Comparison of ENCODE assay signal across 25 mouse cellular contexts in genomic region chr15:102937036-102937666, GRCm38 (mm10). TPM values are rescaled to one million over a fixed set of nuclear protein-coding genes. Genes with fewer than 3 reads are reported as not detected.
DNase-seq lines count a peak whose midpoint lies in the region; ATAC-seq and TF ChIP-seq lines count a peak whose summit lies in the region.
"Had no signal": no experiment of that assay in that cellular context is flagged by ENCODE, and none has a peak within 500 bp of the region (broad histone marks: within the 10 kb centered on the region; RNA-seq: fewer than 3 reads in every experiment).

No protein-coding gene starts in this region.

- peaks cover 99% of the 10 kb centered on the region for H3K27me3 ChIP-seq in forebrain, embryonic 11.5 days (ENCODE audit: control insufficient read depth, insufficient read depth, low read length)
- H3K27me3 ChIP-seq in forebrain, embryonic 16.5 days (replicated peaks; ENCODE audit: control insufficient read depth, insufficient read depth, low read length) = peaks cover 97% of the 10 kb centered on the region
- H3K27me3 ChIP-seq in testis, adult 2 months (ENCODE audit: control insufficient read depth, insufficient read depth, low read length) = peaks cover 12% of the 10 kb centered on the region
- peaks cover 98% of the 10 kb centered on the region for H3K27me3 ChIP-seq in limb, embryonic 12.5 days
- H3K27me3 ChIP-seq in neural tube, embryonic 14.5 days (ENCODE audit: control insufficient read depth, insufficient read depth, low read length) = peaks cover 60% of the 10 kb centered on the region

- H3K36me3 ChIP-seq in forebrain, embryonic 11.5 days (ENCODE audit: control insufficient read depth, insufficient read depth, low read length) = no peaks in the 10 kb centered on the region
- no peaks in the 10 kb centered on the region for H3K36me3 ChIP-seq in forebrain, embryonic 16.5 days (ENCODE audit: control insufficient read depth, insufficient read depth)
- no peaks in the 10 kb centered on the region for H3K36me3 ChIP-seq in testis, adult 2 months (ENCODE audit: control insufficient read depth, insufficient read depth, low read length)
- no peaks in the 10 kb centered on the region for H3K36me3 ChIP-seq in limb, embryonic 12.5 days
- no peaks in the 10 kb centered on the region for H3K36me3 ChIP-seq in neural tube, embryonic 14.5 days (ENCODE audit: control insufficient read depth, insufficient read depth, low read length)
- H3K36me3 ChIP-seq: forebrain, embryonic 15.5 days; heart, embryonic 10.5 days; midbrain, embryonic 12.5 days; stomach, embryonic 15.5 days had no signal

- H3K27ac ChIP-seq in forebrain, embryonic 11.5 days (ENCODE audit: low read depth, low read length) = no peak overlapping the region
- no peak overlapping the region for H3K27ac ChIP-seq in forebrain, embryonic 16.5 days (ENCODE audit: low read length)
- no peak overlapping the region for H3K27ac ChIP-seq in testis, adult 2 months (ENCODE audit: control insufficient read depth, insufficient read depth, low read depth, low read length)
- no peak overlapping the region for H3K27ac ChIP-seq in limb, embryonic 12.5 days
- peak overlapping the region; percentile 67 for H3K27ac ChIP-seq in neural tube, embryonic 14.5 days (ENCODE audit: low read depth, low read length)
- H3K27ac ChIP-seq: forebrain, embryonic 15.5 days; heart, embryonic 10.5 days; midbrain, embryonic 12.5 days; stomach, embryonic 15.5 days had no signal

- TF ChIP-seq CTCF in testis, adult 2 months (IDR thresholded peaks at IDR 0.05; ENCODE audit: control insufficient read depth, insufficient read depth, insufficient replicate concordance, low read depth, low read length) = no peak

- no peak for TF ChIP-seq POLR2A in testis, adult 2 months (IDR thresholded peaks at IDR 0.05; ENCODE audit: control insufficient read depth, low read depth, low read length)

- no peaks in the 10 kb centered on the region for H3K9me3 ChIP-seq in forebrain, embryonic 11.5 days (ENCODE audit: control insufficient read depth, low read length)
- no peaks in the 10 kb centered on the region for H3K9me3 ChIP-seq in forebrain, embryonic 16.5 days (ENCODE audit: control insufficient read depth, low read length)
- no peaks in the 10 kb centered on the region for H3K9me3 ChIP-seq in limb, embryonic 12.5 days
- H3K9me3 ChIP-seq in neural tube, embryonic 14.5 days (ENCODE audit: control insufficient read depth, low read length) = no peaks in the 10 kb centered on the region
- H3K9me3 ChIP-seq: forebrain, embryonic 15.5 days; heart, embryonic 10.5 days; midbrain, embryonic 12.5 days; stomach, embryonic 15.5 days had no signal

- H3K4me3 ChIP-seq in forebrain, embryonic 11.5 days (ENCODE audit: low read depth, low read length) = no peak overlapping the region
- H3K4me3 ChIP-seq in forebrain, embryonic 16.5 days (replicated peaks; ENCODE audit: low read length) = no peak overlapping the region
- H3K4me3 ChIP-seq in testis, adult 2 months (ENCODE audit: control insufficient read depth, low read depth, low read length) = peak overlapping the region; percentile 21
- H3K4me3 ChIP-seq in limb, embryonic 12.5 days (replicated peaks) = peak overlapping the region; percentile 31
- H3K4me3 ChIP-seq in neural tube, embryonic 14.5 days (ENCODE audit: low read depth, low read length) = peak overlapping the region; percentile 31
- H3K4me3 ChIP-seq: forebrain, embryonic 15.5 days; heart, embryonic 10.5 days; midbrain, embryonic 12.5 days; stomach, embryonic 15.5 days had no signal

- no peak for ATAC-seq in forebrain, embryonic 11.5 days (replicated peaks; ENCODE audit: low FRiP score)
- no peak for ATAC-seq in forebrain, embryonic 16.5 days
- ATAC-seq in limb, embryonic 12.5 days (ENCODE audit: insufficient number of reproducible peaks, insufficient read depth, low FRiP score, low TSS enrichment, low read depth) = no peak
- ATAC-seq in neural tube, embryonic 14.5 days (ENCODE audit: low read depth) = no peak
- ATAC-seq in megakaryocyte progenitor cell, adult 5-6 weeks (replicated peaks; ENCODE audit: poor library complexity) = no peak
- ATAC-seq: forebrain, embryonic 15.5 days; liver, postnatal 0 days had no signal

- under 1% methylated on average over 50 of the region's 50 CpGs for WGBS in forebrain, embryonic 11.5 days
- 1% methylated on average over 50 of the region's 50 CpGs for WGBS in forebrain, embryonic 16.5 days
- 1% methylated on average over 50 of the region's 50 CpGs for WGBS in limb, embryonic 12.5 days
- under 1% methylated on average over 46 of the region's 50 CpGs for WGBS in neural tube, embryonic 14.5 days

- H3K4me1 ChIP-seq in forebrain, embryonic 11.5 days (replicated peaks; ENCODE audit: control insufficient read depth, insufficient read depth, low read length) = no peaks in the 10 kb centered on the region
- no peaks in the 10 kb centered on the region for H3K4me1 ChIP-seq in forebrain, embryonic 16.5 days (replicated peaks; ENCODE audit: control insufficient read depth, insufficient read depth, low read length)
- H3K4me1 ChIP-seq in testis, adult 2 months (ENCODE audit: control insufficient read depth, insufficient read depth, low read length) = peaks cover 6% of the 10 kb centered on the region
- H3K4me1 ChIP-seq in limb, embryonic 12.5 days (replicated peaks) = peaks cover 23% of the 10 kb centered on the region
- 0 out of 2 replicates have a peak, but pooled peaks cover 3% of the 10 kb centered on the region for H3K4me1 ChIP-seq in neural tube, embryonic 14.5 days (ENCODE audit: control insufficient read depth, insufficient read depth, low read length)
- H3K4me1 ChIP-seq: forebrain, embryonic 15.5 days; heart, embryonic 10.5 days had no signal

- no peak overlapping the region for H3K4me2 ChIP-seq in forebrain, embryonic 11.5 days (ENCODE audit: low read depth, low read length, severe bottlenecking)
- H3K4me2 ChIP-seq in forebrain, embryonic 16.5 days (ENCODE audit: low read length) = no peak overlapping the region
- peak overlapping the region; percentile 43 for H3K4me2 ChIP-seq in limb, embryonic 12.5 days
- peak overlapping the region; percentile 26 for H3K4me2 ChIP-seq in neural tube, embryonic 14.5 days (ENCODE audit: low read depth, low read length)
- H3K4me2 ChIP-seq: forebrain, embryonic 15.5 days; midbrain, embryonic 12.5 days; stomach, embryonic 15.5 days had no signal

- no peak overlapping the region for H3K9ac ChIP-seq in forebrain, embryonic 11.5 days (ENCODE audit: low read length)
- no peak overlapping the region for H3K9ac ChIP-seq in forebrain, embryonic 16.5 days (replicated peaks; ENCODE audit: low read depth, low read length)
- H3K9ac ChIP-seq in limb, embryonic 12.5 days (replicated peaks) = 0 out of 2 replicates have a peak overlapping the region, but pooled peaks have one; percentile 31
- H3K9ac ChIP-seq in neural tube, embryonic 14.5 days (replicated peaks; ENCODE audit: low read depth, low read length) = peak overlapping the region; percentile 47
- H3K9ac ChIP-seq: forebrain, embryonic 15.5 days; liver, postnatal 0 days; midbrain, embryonic 12.5 days; stomach, embryonic 15.5 days had no signal

- peak; percentile 57 for DNase-seq in forebrain, embryonic 11.5 days (ENCODE audit: low spot score)
- DNase-seq in testis, postnatal 14 days (ENCODE audit: low spot score) = no peak
- DNase-seq in embryo, embryonic 10 days (ENCODE audit: low spot score) = no peak
- DNase-seq: adrenal gland, postnatal 14 days; cerebellum, adult 8-10 months; gastrocnemius, postnatal 25 days; heart, postnatal 4 days; kidney, adult 18-20 months; kidney, postnatal 4 days; liver, postnatal 0 days; spleen, adult 18-20 months; thymus, postnatal 36 days had no signal

RNA-seq across cellular contexts. Expression of gene Hoxc12, which starts 0.6 kb away (rescaled TPM):
- not detected in 2 replicates for polyA plus RNA-seq in forebrain, embryonic 11.5 days (2014; fragmentation: Nextera tagmentation; extraction: Ambion mirVana)
- polyA plus RNA-seq in forebrain, embryonic 16.5 days (2015; fragmentation: Nextera tagmentation; extraction: Ambion mirVana) = not detected in 2 replicates
- polyA plus RNA-seq in testis, adult 2 months (2012; rRNA removed) = not detected in 2 replicates
- polyA plus RNA-seq in limb, embryonic 12.5 days (2016; fragmentation: Nextera tagmentation; extraction: Ambion mirVana) = 2.0 and 2.8 TPM in 2 replicates
- not detected in 2 replicates for polyA plus RNA-seq in neural tube, embryonic 14.5 days (2014; fragmentation: Nextera tagmentation; extraction: Ambion mirVana)
- total RNA-seq in megakaryocyte progenitor cell, adult 5-6 weeks (2015) = not detected in 2 replicates
- total RNA-seq in megakaryocyte progenitor cell, adult 5-6 weeks (2017) = not detected in 2 replicates
- total RNA-seq: adrenal gland, postnatal 14 days; CH12.LX; gastrocnemius, postnatal 25 days; heart, postnatal 4 days; layer of hippocampus, postnatal 14 days; left cerebral cortex, postnatal 36 days had no signal
- polyA plus RNA-seq: cortical plate, adult 2 months; forebrain, embryonic 15.5 days; heart, embryonic 10.5 days; liver, postnatal 0 days; midbrain, embryonic 12.5 days; stomach, embryonic 15.5 days had no signal

RNA-seq across cellular contexts. Expression of gene Hoxc13, which starts 16.2 kb away (rescaled TPM):
- polyA plus RNA-seq in forebrain, embryonic 11.5 days (2014; fragmentation: Nextera tagmentation; extraction: Ambion mirVana) = 0.11 TPM in 1 of 2 replicates, not detected in the other
- not detected in 2 replicates for polyA plus RNA-seq in forebrain, embryonic 16.5 days (2015; fragmentation: Nextera tagmentation; extraction: Ambion mirVana)
- polyA plus RNA-seq in testis, adult 2 months (2012; rRNA removed) = not detected in 2 replicates
- polyA plus RNA-seq in limb, embryonic 12.5 days (2016; fragmentation: Nextera tagmentation; extraction: Ambion mirVana) = 3.6 and 5.0 TPM in 2 replicates
- polyA plus RNA-seq in neural tube, embryonic 14.5 days (2014; fragmentation: Nextera tagmentation; extraction: Ambion mirVana) = not detected in 2 replicates
- not detected in 2 replicates for total RNA-seq in megakaryocyte progenitor cell, adult 5-6 weeks (2015)
- total RNA-seq in megakaryocyte progenitor cell, adult 5-6 weeks (2017) = not detected in 2 replicates
- total RNA-seq: adrenal gland, postnatal 14 days; CH12.LX; gastrocnemius, postnatal 25 days; heart, postnatal 4 days; layer of hippocampus, postnatal 14 days; left cerebral cortex, postnatal 36 days had no signal
- polyA plus RNA-seq: cortical plate, adult 2 months; forebrain, embryonic 15.5 days; heart, embryonic 10.5 days; liver, postnatal 0 days; stomach, embryonic 15.5 days had no signal

RNA-seq across cellular contexts. Expression of gene Hoxc11, which starts 17.1 kb away (rescaled TPM):
- polyA plus RNA-seq in forebrain, embryonic 11.5 days (2014; fragmentation: Nextera tagmentation; extraction: Ambion mirVana) = not detected in 2 replicates
- not detected in 2 replicates for polyA plus RNA-seq in forebrain, embryonic 16.5 days (2015; fragmentation: Nextera tagmentation; extraction: Ambion mirVana)
- not detected in 2 replicates for polyA plus RNA-seq in testis, adult 2 months (2012; rRNA removed)
- polyA plus RNA-seq in limb, embryonic 12.5 days (2016; fragmentation: Nextera tagmentation; extraction: Ambion mirVana) = 3.5 and 5.2 TPM in 2 replicates
- not detected in 2 replicates for polyA plus RNA-seq in neural tube, embryonic 14.5 days (2014; fragmentation: Nextera tagmentation; extraction: Ambion mirVana)
- total RNA-seq in megakaryocyte progenitor cell, adult 5-6 weeks (2015) = not detected in 2 replicates
- not detected in 2 replicates for total RNA-seq in megakaryocyte progenitor cell, adult 5-6 weeks (2017)
- total RNA-seq: adrenal gland, postnatal 14 days; CH12.LX; heart, postnatal 4 days; layer of hippocampus, postnatal 14 days; left cerebral cortex, postnatal 36 days had no signal
- polyA plus RNA-seq: cortical plate, adult 2 months; forebrain, embryonic 15.5 days; heart, embryonic 10.5 days; liver, postnatal 0 days; midbrain, embryonic 12.5 days had no signal

RNA-seq across cellular contexts. Expression of gene Hoxc10, which starts 29.4 kb away (rescaled TPM):
- polyA plus RNA-seq in forebrain, embryonic 11.5 days (2014; fragmentation: Nextera tagmentation; extraction: Ambion mirVana) = not detected in 2 replicates
- polyA plus RNA-seq in forebrain, embryonic 16.5 days (2015; fragmentation: Nextera tagmentation; extraction: Ambion mirVana) = not detected in 2 replicates
- 0.29 and 0.31 TPM in 2 replicates for polyA plus RNA-seq in testis, adult 2 months (2012; rRNA removed)
- polyA plus RNA-seq in limb, embryonic 12.5 days (2016; fragmentation: Nextera tagmentation; extraction: Ambion mirVana) = 20.7 and 21.2 TPM in 2 replicates
- polyA plus RNA-seq in neural tube, embryonic 14.5 days (2014; fragmentation: Nextera tagmentation; extraction: Ambion mirVana) = 46.1 and 94.7 TPM in 2 replicates
- not detected in 2 replicates for total RNA-seq in megakaryocyte progenitor cell, adult 5-6 weeks (2015)
- not detected in 2 replicates for total RNA-seq in megakaryocyte progenitor cell, adult 5-6 weeks (2017)
- total RNA-seq: CH12.LX; heart, postnatal 4 days; layer of hippocampus, postnatal 14 days; left cerebral cortex, postnatal 36 days had no signal
- polyA plus RNA-seq: cortical plate, adult 2 months; forebrain, embryonic 15.5 days; liver, postnatal 0 days; midbrain, embryonic 12.5 days had no signal

RNA-seq across cellular contexts. Expression of gene Hoxc5, which starts 30.1 kb away (rescaled TPM):
- not detected in 2 replicates for polyA plus RNA-seq in forebrain, embryonic 11.5 days (2014; fragmentation: Nextera tagmentation; extraction: Ambion mirVana)
- polyA plus RNA-seq in forebrain, embryonic 16.5 days (2015; fragmentation: Nextera tagmentation; extraction: Ambion mirVana) = not detected in 2 replicates
- polyA plus RNA-seq in testis, adult 2 months (2012; rRNA removed) = 0.53 and 0.66 TPM in 2 replicates
- polyA plus RNA-seq in limb, embryonic 12.5 days (2016; fragmentation: Nextera tagmentation; extraction: Ambion mirVana) = 6.3 and 12.2 TPM in 2 replicates
- 3.6 and 10.2 TPM in 2 replicates for polyA plus RNA-seq in neural tube, embryonic 14.5 days (2014; fragmentation: Nextera tagmentation; extraction: Ambion mirVana)
- total RNA-seq in megakaryocyte progenitor cell, adult 5-6 weeks (2015) = not detected in 2 replicates
- total RNA-seq in megakaryocyte progenitor cell, adult 5-6 weeks (2017) = not detected in 2 replicates
- total RNA-seq: heart, postnatal 4 days; layer of hippocampus, postnatal 14 days; left cerebral cortex, postnatal 36 days had no signal
- polyA plus RNA-seq: cortical plate, adult 2 months; forebrain, embryonic 15.5 days; liver, postnatal 0 days; midbrain, embryonic 12.5 days had no signal

Comparison
In these comparisons a context has a peak if more than half of its experiments do, and no peak if none do; other contexts are left out.
1. H3K4me2 ChIP-seq: peak in limb, embryonic 12.5 days (single experiment) and neural tube, embryonic 14.5 days (single experiment); none in forebrain, embryonic 11.5 days (single experiment) and forebrain, embryonic 16.5 days (single experiment).
2. H3K4me3 ChIP-seq: peak in testis, adult 2 months (single experiment), limb, embryonic 12.5 days (single experiment) and neural tube, embryonic 14.5 days (single experiment); none in forebrain, embryonic 11.5 days (single experiment) and forebrain, embryonic 16.5 days (single experiment).
3. H3K9ac ChIP-seq: peak in limb, embryonic 12.5 days (single experiment) and neural tube, embryonic 14.5 days (single experiment); none in forebrain, embryonic 11.5 days (single experiment) and forebrain, embryonic 16.5 days (single experiment).